Mouse (Mus musculus) CD4-positive, CD25-positive, alpha-beta regulatory T cell, adult 2 months (primary cell): ENCODE measurements at regions not wholly inside any gene's neighbourhood (a gene's known extent, or its start where the extent isn't known, plus 50 kb on each side); places are given as distances from the start of the nearest gene placed in this dataset.

ENCODE experiments used
- DNase-seq: peaks from one replicate; pipeline ENCODE4 v3.0.0-alpha.2; 2012; ENCODE audit warnings: low read depth, low spot score

DNA sequence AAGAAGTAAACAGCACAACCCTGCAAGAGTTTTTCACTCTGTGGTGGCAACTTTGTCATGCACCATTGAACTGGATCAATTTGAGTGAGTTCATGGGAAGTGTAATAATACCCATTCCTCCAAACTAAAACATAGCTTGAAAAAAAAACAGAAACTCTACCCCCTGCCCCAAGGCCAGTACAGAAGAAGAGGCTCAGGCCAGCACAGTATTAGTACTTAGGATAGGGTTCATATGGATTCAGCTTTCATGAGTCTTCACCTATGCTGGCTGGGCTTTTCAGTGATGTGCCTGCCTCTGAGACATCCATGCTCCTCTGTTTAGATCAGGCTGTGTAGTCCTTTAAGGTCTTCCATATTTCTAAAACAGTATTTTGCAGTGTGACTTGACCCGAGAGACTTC is 270.6 kb downstream of the 1190002N15Rik start:
- no peak for DNase-seq

- no peak for DNase-seq
Observed at GRCm38 (mm10) chr9:94239479-94240241, 298.2 kb downstream of the 1190002N15Rik start.

DNA sequence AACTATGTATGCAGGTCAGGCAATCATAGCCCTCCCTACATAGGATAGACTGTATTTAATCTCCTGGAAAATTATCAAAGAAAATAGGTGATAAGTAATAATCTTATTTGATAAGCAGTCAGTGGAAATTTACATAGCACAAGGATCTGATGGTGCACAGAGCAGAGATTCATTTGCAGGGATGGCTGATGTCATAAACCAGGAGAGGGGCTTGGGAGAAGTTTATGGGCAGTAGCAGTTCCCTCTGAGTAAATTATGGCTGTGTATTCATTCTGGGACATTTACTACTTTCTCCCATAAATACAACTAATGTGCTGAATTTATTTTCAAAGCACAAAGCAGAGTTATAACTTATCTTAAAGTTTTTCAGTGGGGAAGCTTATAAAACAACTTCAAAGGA is 299.3 kb downstream of the 1190002N15Rik start:
- no peak for DNase-seq

GRCm38 (mm10) chr9:94229537-94229936 is 308.3 kb downstream of the 1190002N15Rik start:
- no peak for DNase-seq

DNA sequence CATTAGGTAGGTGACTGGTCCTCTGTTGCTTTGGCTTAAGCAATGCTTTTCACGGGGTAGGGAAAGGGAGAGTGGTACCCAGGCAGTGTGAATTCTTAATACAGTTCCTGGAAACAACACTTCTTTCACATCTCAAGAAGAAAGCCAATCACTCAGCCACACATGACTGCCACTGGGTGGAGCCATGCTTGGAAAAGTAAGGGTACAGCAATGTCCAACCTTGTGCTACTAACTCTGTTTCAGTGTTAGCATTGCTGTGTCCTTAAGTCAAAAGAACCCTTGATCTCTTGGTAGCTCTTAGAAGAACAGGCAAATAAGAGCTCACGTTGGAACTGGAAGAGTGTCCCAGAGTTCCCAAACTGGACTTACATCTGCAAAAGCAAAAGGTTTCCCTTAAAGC is 318.8 kb downstream of the 1190002N15Rik start:
- peak; percentile 7 for DNase-seq

DNA sequence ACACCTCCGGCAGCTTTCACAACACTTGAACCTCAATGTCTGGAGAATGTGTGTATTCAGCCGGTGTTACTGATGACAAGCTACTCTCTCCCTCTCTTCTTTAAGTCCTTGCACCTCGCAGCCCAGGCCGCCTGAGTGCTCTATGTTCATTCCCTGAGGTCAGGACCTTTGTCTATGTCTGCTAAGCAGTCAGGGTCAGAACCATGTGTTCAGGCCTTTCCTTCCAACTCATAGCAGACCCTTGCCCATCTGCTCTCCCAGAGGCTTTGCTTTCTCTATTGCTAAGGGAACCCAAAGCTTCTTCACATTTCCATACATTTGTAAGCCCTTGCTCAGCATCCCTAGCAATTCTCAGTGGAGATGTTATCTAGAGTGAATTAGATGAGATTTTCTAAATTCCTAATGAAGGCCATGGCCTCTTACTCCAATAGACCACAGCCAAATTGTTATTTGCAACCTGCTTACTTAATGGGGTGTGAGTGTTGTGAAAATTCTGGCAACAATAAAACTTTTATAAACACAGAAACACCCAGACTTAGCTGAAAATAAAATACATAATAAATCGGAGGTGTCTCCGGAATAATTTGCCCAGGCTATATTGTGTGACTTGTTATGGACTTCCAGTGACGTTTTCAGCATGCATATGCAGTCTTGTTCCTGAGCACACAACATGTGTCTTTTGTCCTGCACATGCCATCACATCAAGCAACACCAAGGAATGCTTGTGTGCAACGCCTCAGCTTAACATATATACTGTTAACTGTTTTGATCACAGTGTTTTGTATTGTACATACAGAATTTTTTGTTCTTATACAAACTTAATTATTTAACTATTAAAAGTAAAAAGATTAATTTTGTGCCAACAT is 321.2 kb downstream of the 1190002N15Rik start:
- no peak for DNase-seq

DNA sequence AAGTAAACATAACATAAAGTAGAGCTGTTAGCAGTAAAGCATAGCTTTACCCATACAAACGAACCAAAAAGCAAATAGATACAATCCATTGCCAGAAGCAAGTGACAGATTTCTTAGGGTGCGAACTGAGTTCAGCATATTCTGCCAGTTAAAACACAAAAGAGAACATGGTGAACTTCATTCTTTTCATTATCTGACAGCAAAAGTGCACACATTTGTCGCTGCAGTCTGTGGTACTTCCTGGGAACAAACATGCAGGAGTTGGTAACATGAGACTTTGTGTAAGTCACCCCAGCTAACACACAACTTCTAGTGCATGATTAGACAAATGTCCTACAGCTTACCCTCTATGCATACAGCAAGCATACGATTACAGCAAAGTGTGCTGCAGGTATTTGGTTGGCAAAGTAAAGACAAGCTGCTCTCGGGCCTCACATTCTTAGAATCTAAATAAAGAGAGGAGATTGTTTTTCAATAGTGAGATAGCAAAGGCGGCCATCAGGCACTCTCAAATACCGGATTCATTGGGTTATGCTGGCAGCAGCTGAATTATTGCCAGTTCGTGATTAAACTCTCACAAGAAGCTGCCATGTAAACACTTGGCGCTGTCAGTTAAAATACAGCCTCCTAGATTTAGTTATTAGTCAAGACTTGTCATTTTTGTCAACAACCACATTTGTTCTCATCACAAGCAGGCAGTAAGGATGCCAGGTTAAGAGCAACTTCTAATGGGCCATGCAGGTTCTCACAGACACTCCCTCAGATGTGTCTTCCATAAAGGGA is 327.2 kb downstream of the 1190002N15Rik start:
- no peak for DNase-seq

DNA sequence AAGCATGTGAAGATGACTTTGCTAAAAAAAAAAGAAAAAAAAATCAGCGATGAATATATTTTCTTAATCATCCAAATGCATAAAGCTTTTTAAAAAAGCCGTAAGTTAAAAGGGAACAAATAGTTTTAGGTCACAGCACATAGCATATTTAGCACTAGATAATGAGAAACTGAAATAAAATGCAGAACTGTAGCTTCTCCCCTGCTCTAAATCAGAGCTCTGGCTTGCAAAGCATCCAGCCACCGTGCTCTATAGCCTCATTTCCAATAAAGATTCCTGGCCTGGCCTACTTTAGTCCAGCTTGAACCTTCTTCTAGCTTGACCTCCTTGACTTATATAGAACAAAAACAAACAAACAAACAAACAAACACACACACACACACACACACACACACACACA is 328.9 kb downstream of the 1190002N15Rik start:
- DNase-seq = no peak

- no peak for DNase-seq
Observed at GRCm38 (mm10) chr9:94200892-94201291, 337.0 kb downstream of the 1190002N15Rik start.

DNA sequence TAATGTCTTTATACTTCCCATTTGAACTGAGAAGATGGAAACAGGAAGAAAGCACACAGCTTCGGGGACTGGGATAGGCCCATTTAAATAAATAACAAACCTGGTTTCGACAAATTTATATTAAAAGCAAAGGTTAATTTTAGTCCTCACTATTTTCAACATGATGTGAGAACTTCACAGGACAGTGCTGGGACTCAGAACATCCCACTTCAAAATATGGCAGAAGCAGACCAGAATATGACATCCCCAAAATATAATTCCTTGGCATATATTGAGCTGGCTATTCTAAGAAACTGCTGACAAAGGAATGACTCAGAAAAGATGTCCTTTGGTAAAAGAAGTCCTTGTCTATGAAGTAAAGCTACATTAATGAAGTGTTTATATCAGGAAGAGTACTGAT is 338.0 kb downstream of the 1190002N15Rik start:
- no peak for DNase-seq

DNA sequence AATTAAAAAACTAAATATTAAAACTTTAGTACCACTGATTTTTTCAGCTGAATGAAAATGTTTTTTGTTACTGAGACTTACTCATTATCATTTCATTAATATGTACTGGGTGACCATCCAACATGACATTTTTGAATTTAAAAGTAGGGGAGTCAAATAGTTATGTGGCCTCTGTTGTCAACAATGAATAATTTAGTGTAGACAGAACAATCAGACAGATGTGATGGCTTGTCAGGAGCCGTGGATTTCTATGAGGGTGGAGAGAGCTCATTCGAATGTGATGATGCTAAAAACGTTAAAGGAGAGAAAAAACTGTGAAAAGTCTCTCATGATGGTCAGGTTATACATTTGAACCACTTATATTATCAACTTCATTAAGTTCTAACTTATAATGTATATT is 346.8 kb downstream of the 1190002N15Rik start:
- DNase-seq = no peak

DNA sequence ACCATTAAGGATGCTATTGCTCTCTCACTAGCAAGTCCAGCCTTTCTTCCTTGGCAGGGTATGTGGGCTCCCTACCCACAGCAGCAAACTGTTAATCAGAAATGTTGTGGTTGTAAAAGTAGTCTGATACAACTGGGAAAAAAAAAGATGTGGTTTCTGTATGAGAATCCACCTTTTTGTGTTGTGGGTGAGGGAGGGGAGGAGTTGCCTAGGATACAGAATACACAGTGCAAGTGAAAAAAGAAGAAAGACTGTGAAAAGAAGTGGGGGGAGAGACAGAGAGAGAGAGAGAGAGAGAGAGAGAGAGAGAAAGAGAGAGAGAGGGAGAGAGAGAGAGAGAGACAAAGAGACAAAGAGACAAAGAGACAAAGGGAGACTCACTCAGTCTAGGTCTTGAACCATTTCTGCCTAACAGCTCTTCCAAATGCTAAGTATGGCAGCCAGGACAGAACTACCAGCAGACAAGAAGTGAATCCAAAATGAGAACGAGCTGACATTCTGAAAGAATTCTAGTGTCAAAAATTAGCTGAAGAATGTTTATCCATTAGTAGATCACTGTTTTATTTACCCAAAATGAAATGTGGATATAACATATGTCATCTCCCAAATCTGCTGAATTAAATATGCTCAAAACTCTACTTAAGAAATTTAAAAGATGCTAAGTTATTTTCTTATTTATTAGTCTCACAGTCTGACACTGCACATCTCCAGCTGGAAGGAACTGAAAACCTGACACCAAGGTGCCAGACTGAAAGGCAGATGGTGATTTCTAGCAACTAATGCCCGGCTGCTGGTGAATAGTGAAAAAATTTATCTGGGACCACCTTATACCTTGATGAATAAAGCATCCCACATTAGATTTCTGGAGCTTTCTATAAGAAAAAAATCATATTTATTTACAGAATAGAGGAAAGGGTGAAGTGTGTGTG is 347.7 kb downstream of the 1190002N15Rik start:
- no peak for DNase-seq

- DNase-seq = no peak
Observed at GRCm38 (mm10) chr9:94188124-94188523, 349.8 kb downstream of the 1190002N15Rik start.

- no peak for DNase-seq
Observed at GRCm38 (mm10) chr9:94169905-94170612, 367.8 kb downstream of the 1190002N15Rik start.

GRCm38 (mm10) chr9:94163671-94164070 is 374.2 kb downstream of the 1190002N15Rik start:
- DNase-seq = no peak

GRCm38 (mm10) chr9:94155581-94155980 is 382.3 kb downstream of the 1190002N15Rik start:
- no peak for DNase-seq

- DNase-seq = no peak
Observed at GRCm38 (mm10) chr9:94148474-94148873, 389.4 kb downstream of the 1190002N15Rik start.

DNA sequence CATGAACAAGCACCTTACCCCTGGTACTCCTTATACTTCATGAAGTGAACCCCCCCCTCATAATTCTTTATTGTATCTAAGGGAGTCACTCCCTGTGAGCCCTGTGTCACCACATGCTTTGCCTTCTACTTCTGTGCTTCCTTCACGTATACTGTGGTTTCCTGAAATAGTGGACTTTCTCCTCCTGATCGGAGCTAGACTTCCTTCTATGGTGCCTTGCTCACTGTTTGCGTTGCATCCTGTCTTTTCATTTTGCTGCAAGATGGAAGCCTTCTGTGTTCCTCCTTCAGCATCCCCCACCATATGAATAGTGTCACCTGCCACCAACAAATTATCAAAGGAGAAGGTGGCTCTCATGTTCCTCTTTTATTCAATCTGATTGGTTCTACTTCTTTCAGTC is 391.1 kb downstream of the 1190002N15Rik start:
- no peak for DNase-seq

DNA sequence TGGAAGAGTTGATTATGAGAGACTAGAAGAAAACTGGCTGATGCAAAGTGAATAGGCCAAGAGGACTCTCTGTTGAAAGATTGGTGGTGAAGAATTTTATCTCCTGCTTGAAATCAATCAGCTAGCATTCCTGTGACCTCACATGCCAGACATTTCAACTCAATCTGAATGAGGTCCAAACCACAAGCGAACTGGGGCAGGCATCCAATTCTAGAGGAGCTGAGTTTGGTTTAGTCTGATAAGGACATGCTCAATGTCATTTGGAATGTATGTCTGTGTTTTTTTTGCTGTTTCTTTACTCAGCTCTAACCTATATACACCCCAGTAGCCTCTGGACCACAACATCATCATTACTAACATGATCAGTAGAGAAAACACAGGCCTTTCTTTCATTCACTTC is 401.4 kb downstream of the 1190002N15Rik start:
- no peak for DNase-seq

- no peak for DNase-seq
Observed at GRCm38 (mm10) chr9:94133682-94134081, 404.2 kb downstream of the 1190002N15Rik start.
